Mouse (Mus musculus): ENCODE data around the gene Prkca. TPM values are rescaled to one million over a fixed set of nuclear protein-coding genes. Genes with fewer than 3 reads are reported as not detected.

Gene Prkca
- total and polyA plus RNA-seq, 3 experiments: 15.3 to 30.9 (median 19.9) TPM

DNA sequence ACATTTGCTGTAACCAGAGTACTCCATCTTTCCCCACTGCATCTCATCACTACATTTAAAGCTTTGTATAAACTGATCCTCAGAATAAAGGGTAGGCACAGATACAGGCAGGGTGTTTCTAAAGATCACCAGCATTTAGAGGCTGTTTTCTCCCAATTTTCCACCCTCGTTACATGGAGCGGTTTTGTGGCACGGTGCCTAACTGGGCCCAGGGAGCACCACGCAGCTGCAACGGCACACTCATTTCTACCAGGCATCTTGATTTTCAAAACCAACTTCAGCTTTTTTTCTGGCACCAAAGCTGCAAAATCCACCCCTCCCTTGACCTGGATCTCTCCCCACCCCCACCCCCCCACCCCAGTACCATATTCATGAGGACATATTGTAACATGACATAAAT, 117.5 kb downstream of the Prkca start:
- Histone ChIP-seq H3K36me3 (ENCODE audit: control insufficient read depth in 1 of 2, insufficient read depth in 2 of 2, low read length in 2 of 2) (peaks cover 0 to 2% of the 10 kb centered on the region in 2 experiments; a peak in 1 of 4 replicates), H3K4me1 (ENCODE audit: control insufficient read depth in 1 of 2, insufficient read depth in 2 of 2, low read length in 2 of 2) (peaks cover 8 to 16% of the 10 kb centered on the region in 2 experiments), H3K27ac (ENCODE audit: control insufficient read depth, low read depth, low read length) (no peak overlapping the region), H3K9me3 (replicated peaks; ENCODE audit: insufficient read depth, low read length) (no peaks in the 10 kb centered on the region), H3K4me3 (ENCODE audit: control insufficient read depth in 1 of 2, insufficient read depth in 1 of 2, low read depth in 2 of 2, low read length in 2 of 2) (no peak overlapping the region), H3K27me3 (ENCODE audit: control insufficient read depth in 1 of 2, insufficient read depth in 2 of 2, low read length in 2 of 2) (no peaks in the 10 kb centered on the region), H3K79me2 (ENCODE audit: control insufficient read depth, insufficient read depth, low read length, poor library complexity) (no peaks in the 10 kb centered on the region), H3K9ac (ENCODE audit: control insufficient read depth, low read depth, low read length, poor library complexity, severe bottlenecking) (no peak overlapping the region)
- no peak for DNase-seq (ENCODE audit: low read depth, low spot score)
- TF ChIP-seq POLR2AphosphoS2 (IDR thresholded peaks at IDR 0.05; ENCODE audit: low read length) (no peak), POLR2AphosphoS5 (IDR thresholded peaks at IDR 0.05; ENCODE audit: borderline replicate concordance, low read depth, low read length) (no peak), SMC3 (IDR thresholded peaks at IDR 0.05; ENCODE audit: low read depth, low read length) (no peak), ZMIZ1 (IDR thresholded peaks at IDR 0.05; ENCODE audit: low read depth, low read length) (no peak), ZC3H11A (IDR thresholded peaks at IDR 0.05; ENCODE audit: low read depth, low read length) (no peak), RAD21 (IDR thresholded peaks at IDR 0.05; ENCODE audit: low read depth, low read length) (no peak), MYC (IDR thresholded peaks at IDR 0.05; ENCODE audit: low read depth, low read length) (no peak), UBTF (IDR thresholded peaks at IDR 0.05; ENCODE audit: borderline replicate concordance, insufficient read depth, low read depth, low read length) (no peak), MAFK (IDR thresholded peaks at IDR 0.05; ENCODE audit: borderline replicate concordance, low read depth, low read length) (no peak), MXI1 (IDR thresholded peaks at IDR 0.05; ENCODE audit: low read depth, low read length) (no peak), KAT2A (conservative IDR thresholded peaks at IDR 0.05; ENCODE audit: low read depth, low read length) (no peak), CHD1 (IDR thresholded peaks at IDR 0.05; ENCODE audit: low read depth, low read length) (no peak), NRF1 (IDR thresholded peaks at IDR 0.05; ENCODE audit: insufficient read depth, low read depth, low read length, poor library complexity, severe bottlenecking) (no peak)

DNA sequence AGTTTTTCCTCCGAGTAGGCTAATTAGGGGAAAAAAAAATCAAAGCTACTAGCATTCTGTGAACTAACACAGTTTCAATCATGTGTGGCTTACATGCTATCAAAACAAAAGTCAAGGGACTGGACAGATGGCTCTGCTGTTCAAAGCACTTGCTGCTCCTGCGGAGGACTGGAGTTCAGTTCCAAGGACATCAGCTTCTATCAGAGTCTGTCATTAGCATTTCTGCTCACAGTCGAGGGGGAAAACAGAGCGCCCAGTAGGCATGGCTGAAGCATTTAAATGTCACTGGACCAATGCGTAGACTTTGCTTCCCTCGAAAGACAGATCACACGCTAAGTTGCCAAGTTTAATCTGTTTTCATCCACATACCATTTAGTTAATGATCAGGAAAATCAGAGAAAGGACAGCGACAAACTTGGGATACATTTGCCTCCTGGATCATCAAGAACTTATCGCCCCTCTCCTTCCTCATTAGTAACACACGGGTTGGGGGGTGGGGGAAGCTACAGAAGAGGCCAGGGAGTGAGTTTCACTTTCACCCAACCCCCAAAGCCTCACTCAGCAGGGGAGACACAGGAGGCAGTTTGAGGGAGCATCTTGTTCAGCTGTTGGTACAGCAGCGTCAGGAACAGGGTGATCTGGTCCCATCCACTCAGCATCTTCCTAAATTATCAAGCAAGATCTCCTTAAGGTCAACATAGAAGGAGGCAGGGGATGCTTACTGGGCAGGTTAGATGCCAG, 119.3 kb downstream of the Prkca start:
- Histone ChIP-seq H3K36me3 (ENCODE audit: control insufficient read depth in 1 of 2, insufficient read depth in 2 of 2, low read length in 2 of 2) (peaks cover 0 to 2% of the 10 kb centered on the region in 2 experiments; a peak in 1 of 4 replicates), H3K9me3 (replicated peaks; ENCODE audit: insufficient read depth, low read length) (no peaks in the 10 kb centered on the region), H3K27me3 (ENCODE audit: control insufficient read depth in 1 of 2, insufficient read depth in 2 of 2, low read length in 2 of 2) (no peaks in the 10 kb centered on the region), H3K4me3 (ENCODE audit: control insufficient read depth in 1 of 2, insufficient read depth in 1 of 2, low read depth in 2 of 2, low read length in 2 of 2) (no peak overlapping the region), H3K4me1 (ENCODE audit: control insufficient read depth in 1 of 2, insufficient read depth in 2 of 2, low read length in 2 of 2) (peaks cover 8 to 11% of the 10 kb centered on the region in 2 experiments), H3K27ac (ENCODE audit: control insufficient read depth, low read depth, low read length) (no peak overlapping the region), H3K79me2 (ENCODE audit: control insufficient read depth, insufficient read depth, low read length, poor library complexity) (no peaks in the 10 kb centered on the region), H3K9ac (ENCODE audit: control insufficient read depth, low read depth, low read length, poor library complexity, severe bottlenecking) (no peak overlapping the region)
- TF ChIP-seq JUND (IDR thresholded peaks at IDR 0.05; ENCODE audit: low read depth, low read length) (no peak), NRF1 (IDR thresholded peaks at IDR 0.05; ENCODE audit: insufficient read depth, low read depth, low read length, poor library complexity, severe bottlenecking) (no peak), POLR2A (IDR thresholded peaks at IDR 0.05; ENCODE audit: control insufficient read depth in 1 of 2, insufficient read depth in 1 of 2, low read depth in 1 of 2, low read length in 2 of 2, poor library complexity in 1 of 2) (no peak), TBP (IDR thresholded peaks at IDR 0.05; ENCODE audit: low read depth, low read length) (no peak), USF1 (IDR thresholded peaks at IDR 0.05; ENCODE audit: low read depth, low read length) (no peak), MAZ (IDR thresholded peaks at IDR 0.05; ENCODE audit: low read depth, low read length) (no peak), SIN3A (IDR thresholded peaks at IDR 0.05; ENCODE audit: low read length) (no peak), ZNF384 (IDR thresholded peaks at IDR 0.05; ENCODE audit: low read depth, low read length) (no peak), KAT2A (conservative IDR thresholded peaks at IDR 0.05; ENCODE audit: low read depth, low read length) (no peak), SMC3 (IDR thresholded peaks at IDR 0.05; ENCODE audit: low read depth, low read length) (no peak), ZC3H11A (IDR thresholded peaks at IDR 0.05; ENCODE audit: low read depth, low read length) (no peak), RAD21 (IDR thresholded peaks at IDR 0.05; ENCODE audit: low read depth, low read length) (no peak), MAX (IDR thresholded peaks at IDR 0.05; ENCODE audit: low read length) (no peak), MEF2A (IDR thresholded peaks at IDR 0.05; ENCODE audit: extremely low read depth, insufficient replicate concordance, low read depth, low read length, poor library complexity, severe bottlenecking) (no peak), ELF1 (IDR thresholded peaks at IDR 0.05; ENCODE audit: low read depth, low read length) (no peak), TAL1 (IDR thresholded peaks at IDR 0.05; ENCODE audit: low read length) (no peak), HCFC1 (IDR thresholded peaks at IDR 0.05; ENCODE audit: low read depth, low read length) (no peak), CTCF (IDR thresholded peaks at IDR 0.05 in 2 of 3, conservative IDR thresholded peaks at IDR 0.05 in 1 of 3; ENCODE audit: control insufficient read depth in 1 of 3, insufficient read depth in 1 of 3, low read depth in 2 of 3, low read length in 3 of 3, poor library complexity in 1 of 3, severe bottlenecking in 1 of 3) (no peak), MYB (IDR thresholded peaks at IDR 0.05; ENCODE audit: low read depth, low read length) (no peak), POLR2AphosphoS5 (IDR thresholded peaks at IDR 0.05; ENCODE audit: borderline replicate concordance, low read depth, low read length) (no peak)
- DNase-seq (ENCODE audit: low read depth, low spot score): no peak

All from MEL (cell line).